Mouse (Mus musculus): ENCODE measurements around the gene Hist1h2ab. TPM values are rescaled to one million over a fixed set of nuclear protein-coding genes. Genes with fewer than 3 reads are reported as not detected.
"Not testable (repeated sequence)": the region's sequence is repeated elsewhere in the genome, so short reads cannot be mapped to it uniquely, and the experiment has no call there.

Gene Hist1h2ab
- polyA plus RNA-seq, 1 experiment from 2014 or later: 6.8 TPM

DNA sequence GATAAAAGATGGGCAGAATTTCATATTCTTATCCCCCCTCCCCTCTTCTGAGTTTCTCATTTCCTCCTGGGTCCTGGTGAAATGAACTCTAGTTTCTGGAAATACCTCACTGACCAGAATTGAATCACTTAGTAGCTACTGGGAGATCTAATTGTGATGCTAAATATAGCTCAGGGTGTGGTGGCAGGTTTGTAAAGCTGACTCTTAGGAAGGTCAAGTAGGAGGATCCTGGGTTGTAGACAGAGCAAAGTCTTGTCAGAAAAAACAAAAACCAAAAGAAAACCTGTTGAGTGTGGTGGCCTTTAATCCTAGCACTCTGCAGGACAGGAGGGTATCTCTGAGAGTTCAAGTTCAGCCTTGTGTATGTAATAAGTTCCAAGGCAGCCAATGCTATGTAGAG lies 8.9 kb upstream of the Hist1h2ab start:
- H3K4me1 ChIP-seq (ENCODE audit: control insufficient read depth, insufficient read depth, low read depth, low read length): peaks cover 14% of the 10 kb centered on the region
- no peak overlapping the region for H3K27ac ChIP-seq (ENCODE audit: low read depth, low read length)
- no peaks in the 10 kb centered on the region for H3K27me3 ChIP-seq (replicated peaks; ENCODE audit: control insufficient read depth, insufficient read depth, low read length)
- no peaks in the 10 kb centered on the region for H3K36me3 ChIP-seq (ENCODE audit: control insufficient read depth, insufficient read depth, low read length)
- H3K9ac ChIP-seq (ENCODE audit: low read depth, low read length): no peak overlapping the region
- no peaks in the 10 kb centered on the region for H3K9me3 ChIP-seq (ENCODE audit: control insufficient read depth, low read length)
- ATAC-seq: no peak
- no peak overlapping the region for H3K4me2 ChIP-seq (ENCODE audit: low read length)
- H3K4me3 ChIP-seq (ENCODE audit: low read length): no peak overlapping the region

DNA sequence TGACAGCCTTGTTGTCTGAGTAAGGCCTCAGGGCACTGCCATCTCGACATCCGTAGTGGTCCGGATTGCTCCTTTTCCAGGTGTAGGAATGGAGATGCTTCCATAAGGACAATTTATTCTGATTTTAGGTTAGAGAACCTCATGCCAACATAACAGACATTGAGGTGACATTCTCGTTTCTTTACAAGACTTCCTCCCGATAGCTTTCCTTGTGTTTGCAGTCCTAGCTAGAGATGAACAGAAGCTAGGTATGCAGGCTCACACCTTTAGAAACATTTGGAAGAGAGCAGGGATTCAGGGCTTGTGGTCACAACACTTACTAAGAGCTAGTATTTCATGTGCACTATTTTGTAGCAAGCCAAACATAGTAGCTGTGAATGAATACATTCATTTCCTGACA lies 7.7 kb upstream of the Hist1h2ab start:
- no peak overlapping the region for H3K9ac ChIP-seq (ENCODE audit: low read depth, low read length)
- H3K4me1 ChIP-seq (ENCODE audit: control insufficient read depth, insufficient read depth, low read depth, low read length): peaks cover 17% of the 10 kb centered on the region
- no peak for ATAC-seq
- H3K27me3 ChIP-seq (replicated peaks; ENCODE audit: control insufficient read depth, insufficient read depth, low read length): no peaks in the 10 kb centered on the region
- H3K27ac ChIP-seq (ENCODE audit: low read depth, low read length): no peak overlapping the region
- no peaks in the 10 kb centered on the region for H3K36me3 ChIP-seq (ENCODE audit: control insufficient read depth, insufficient read depth, low read length)
- no peaks in the 10 kb centered on the region for H3K9me3 ChIP-seq (ENCODE audit: control insufficient read depth, low read length)
- 88% methylated on average over 5 of the region's 5 CpGs for WGBS
- H3K4me2 ChIP-seq (ENCODE audit: low read length): no peak overlapping the region
- H3K4me3 ChIP-seq (ENCODE audit: low read length): no peak overlapping the region

DNA sequence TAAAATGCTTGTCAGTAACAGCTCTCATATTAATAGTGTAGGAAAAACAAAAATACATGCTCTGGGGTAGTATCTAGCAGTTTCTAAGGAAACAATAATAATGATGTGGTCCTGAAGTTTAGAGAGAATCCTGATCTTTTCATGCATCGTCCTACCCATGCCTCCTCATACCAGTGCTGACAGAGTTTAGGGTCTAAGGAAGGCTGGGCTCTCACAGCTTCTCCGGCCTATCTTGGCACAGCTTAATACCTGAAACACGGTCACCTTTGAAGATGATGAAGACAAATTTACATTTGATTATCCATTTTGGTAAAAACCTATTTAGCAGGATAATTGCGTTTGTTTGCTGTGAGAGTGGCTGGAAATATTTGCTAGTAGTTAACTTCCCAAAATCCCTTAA lies 7.0 kb upstream of the Hist1h2ab start:
- H3K9ac ChIP-seq (ENCODE audit: low read depth, low read length): no peak overlapping the region

DNA sequence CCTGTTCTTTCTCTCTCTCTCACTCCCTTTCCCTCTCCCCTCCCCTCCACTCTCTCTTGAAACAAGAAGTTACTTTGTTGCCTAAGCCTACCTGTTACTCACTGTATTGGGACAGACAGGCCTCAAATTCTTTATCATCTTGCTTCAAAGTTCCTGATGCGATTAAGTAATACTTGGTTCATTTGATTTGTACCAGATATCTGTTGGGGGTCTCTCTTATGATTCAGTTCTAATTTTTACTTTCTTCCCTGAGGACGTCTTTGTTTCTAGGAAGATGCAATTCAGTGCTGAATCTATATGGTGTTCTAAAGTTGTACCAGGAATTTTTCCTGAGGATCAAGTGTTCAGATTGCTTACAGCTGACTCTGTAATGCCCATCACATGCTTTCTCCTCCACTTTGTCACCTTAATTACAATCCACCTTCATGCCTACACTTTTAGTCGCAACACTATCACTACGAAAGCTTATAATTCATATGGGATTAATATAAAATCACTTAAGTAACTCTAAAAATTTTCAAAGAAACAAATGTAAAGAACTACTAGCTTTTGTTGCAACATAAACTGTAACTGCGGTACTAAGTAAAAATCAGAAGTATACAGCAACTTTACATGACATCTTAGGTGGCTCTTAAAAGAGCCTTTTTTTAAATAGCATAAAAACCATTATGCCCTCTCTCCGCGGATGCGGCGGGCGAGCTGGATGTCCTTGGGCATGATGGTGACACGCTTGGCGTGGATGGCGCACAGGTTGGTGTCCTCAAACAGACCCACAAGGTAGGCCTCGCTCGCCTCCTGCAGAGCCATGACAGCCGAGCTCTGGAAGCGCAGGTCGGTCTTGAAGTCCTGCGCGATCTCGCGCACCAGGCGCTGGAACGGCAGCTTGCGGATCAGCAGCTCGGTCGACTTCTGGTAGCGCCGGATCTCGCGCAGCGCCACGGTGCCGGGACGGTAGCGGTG lies 6.2 kb upstream of the Hist1h2ab start:
- H3K9me3 ChIP-seq (ENCODE audit: control insufficient read depth, low read length): no peaks in the 10 kb centered on the region
- H3K27me3 ChIP-seq (replicated peaks; ENCODE audit: control insufficient read depth, insufficient read depth, low read length): no peaks in the 10 kb centered on the region
- WGBS: 3% methylated on average over 16 of the region's 36 CpGs
- H3K4me3 ChIP-seq (ENCODE audit: low read length): peak overlapping the region; percentile 44
- H3K27ac ChIP-seq (ENCODE audit: low read depth, low read length): no peak overlapping the region
- no peaks in the 10 kb centered on the region for H3K36me3 ChIP-seq (ENCODE audit: control insufficient read depth, insufficient read depth, low read length)
- H3K4me2 ChIP-seq (ENCODE audit: low read length): peak overlapping the region; percentile 75
- peaks cover 14% of the 10 kb centered on the region for H3K4me1 ChIP-seq (ENCODE audit: control insufficient read depth, insufficient read depth, low read depth, low read length)
- no peak for ATAC-seq
- no peak overlapping the region for H3K9ac ChIP-seq (ENCODE audit: low read depth, low read length)

More for the DNA sequence above, 7.0 kb upstream of the Hist1h2ab start:
- Histone ChIP-seq H3K4me2 (ENCODE audit: low read length) (no peak overlapping the region), H3K9me3 (ENCODE audit: control insufficient read depth, low read length) (no peaks in the 10 kb centered on the region), H3K4me1 (ENCODE audit: control insufficient read depth, insufficient read depth, low read depth, low read length) (peaks cover 17% of the 10 kb centered on the region), H3K36me3 (ENCODE audit: control insufficient read depth, insufficient read depth, low read length) (no peaks in the 10 kb centered on the region), H3K27ac (ENCODE audit: low read depth, low read length) (no peak overlapping the region), H3K27me3 (replicated peaks; ENCODE audit: control insufficient read depth, insufficient read depth, low read length) (no peaks in the 10 kb centered on the region), H3K4me3 (ENCODE audit: low read length) (no peak overlapping the region)
- ATAC-seq: no peak
- WGBS: 45% methylated on average over 4 of the region's 4 CpGs

DNA sequence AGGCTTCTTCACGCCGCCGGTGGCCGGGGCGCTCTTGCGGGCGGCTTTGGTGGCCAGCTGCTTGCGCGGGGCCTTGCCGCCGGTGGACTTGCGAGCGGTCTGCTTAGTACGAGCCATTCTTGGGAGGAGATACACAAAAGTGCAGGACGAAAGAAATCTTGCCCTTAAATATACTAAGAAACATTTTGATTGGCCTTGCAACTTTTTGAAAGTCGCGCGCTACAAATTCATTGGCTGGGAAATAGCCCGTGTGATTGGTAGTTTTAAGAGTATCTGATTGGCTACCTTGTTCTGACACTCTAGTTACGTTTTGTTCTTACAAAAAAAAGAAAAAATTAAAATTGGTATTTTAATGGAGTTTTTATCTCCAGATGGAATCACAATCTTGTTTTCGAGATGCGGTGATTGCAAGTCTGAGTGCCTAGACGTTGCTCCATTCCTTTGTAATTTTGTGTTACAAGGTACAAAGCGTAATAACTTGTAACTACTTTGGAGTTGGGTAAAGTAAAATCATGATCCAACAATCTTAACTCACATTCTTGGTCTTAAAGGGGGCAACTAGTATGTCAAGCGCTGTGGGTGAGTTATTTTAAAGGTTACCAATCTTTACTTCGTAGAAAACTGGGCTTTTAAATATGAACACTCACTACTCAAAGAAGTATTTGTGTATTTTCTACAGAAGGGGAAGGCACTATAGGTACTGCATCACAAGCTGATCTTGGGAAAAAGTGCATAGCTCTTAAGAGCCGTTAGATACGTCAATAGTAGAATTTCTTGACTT lies 5.4 kb upstream of the Hist1h2ab start, which contains the start of gene Hist1h3c:
Hist1h3c (minus strand) TSS at position 222 of the 781 bp plus-strand sequence.
- Histone ChIP-seq H3K4me3 (ENCODE audit: low read length) (peak within 1 kb of the TSS; percentile 44), H3K9me3 (ENCODE audit: control insufficient read depth, low read length) (no peaks in the 10 kb centered on the region), H3K9ac (ENCODE audit: low read depth, low read length) (peak within 1 kb of the TSS; percentile 59), H3K36me3 (ENCODE audit: control insufficient read depth, insufficient read depth, low read length) (no peaks in the 10 kb centered on the region), H3K4me1 (ENCODE audit: control insufficient read depth, insufficient read depth, low read depth, low read length) (peaks cover 11% of the 10 kb centered on the region), H3K27me3 (replicated peaks; ENCODE audit: control insufficient read depth, insufficient read depth, low read length) (no peaks in the 10 kb centered on the region), H3K4me2 (ENCODE audit: low read length) (peak within 1 kb of the TSS; percentile 75), H3K27ac (ENCODE audit: low read depth, low read length) (peak within 1 kb of the TSS; percentile 94)
- under 1% methylated on average over 23 of the region's 28 CpGs for WGBS
- peak; percentile 70 for ATAC-seq

DNA sequence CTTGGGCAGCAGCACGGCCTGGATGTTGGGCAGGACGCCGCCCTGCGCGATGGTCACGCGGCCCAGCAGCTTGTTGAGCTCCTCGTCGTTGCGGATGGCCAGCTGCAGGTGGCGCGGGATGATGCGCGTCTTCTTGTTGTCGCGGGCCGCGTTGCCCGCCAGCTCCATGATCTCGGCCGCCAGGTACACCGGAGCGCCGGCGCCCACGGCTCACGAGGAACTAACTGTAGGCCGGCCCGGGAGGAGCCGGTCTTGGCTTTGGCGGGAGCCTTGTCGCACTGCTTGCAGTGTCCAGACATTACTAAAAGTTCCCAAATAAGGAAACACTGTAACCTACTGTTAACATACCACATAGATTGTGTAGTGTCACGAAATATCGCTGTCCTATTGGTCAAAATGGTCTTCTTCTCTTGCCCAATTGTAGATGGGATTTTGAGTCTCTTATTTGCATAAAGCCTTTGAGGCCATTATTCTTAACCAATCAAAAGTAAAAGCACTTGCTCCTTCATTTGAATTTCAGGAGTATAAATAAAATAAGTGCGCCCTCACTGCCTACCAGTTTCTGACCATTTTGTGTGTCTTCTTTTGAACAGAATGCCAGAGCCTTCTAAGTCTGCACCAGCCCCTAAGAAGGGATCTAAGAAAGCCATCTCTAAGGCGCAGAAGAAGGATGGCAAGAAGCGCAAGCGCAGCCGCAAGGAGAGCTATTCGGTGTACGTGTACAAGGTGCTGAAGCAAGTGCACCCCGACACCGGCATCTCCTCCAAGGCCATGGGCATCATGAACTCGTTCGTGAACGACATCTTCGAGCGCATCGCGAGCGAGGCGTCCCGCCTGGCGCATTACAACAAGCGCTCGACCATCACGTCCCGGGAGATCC lies 4.5 kb upstream of the Hist1h2ab start, which contains the start of gene Hist1h2bb:
Hist1h2bb (plus strand) TSS at position 534 of the 880 bp plus-strand sequence.
- Histone ChIP-seq H3K4me2 (ENCODE audit: low read length) (peak within 1 kb of the TSS; percentile 75), H3K4me3 (ENCODE audit: low read length) (peak within 1 kb of the TSS; percentile 44), H3K9ac (ENCODE audit: low read depth, low read length) (peak within 1 kb of the TSS; percentile 59), H3K27ac (ENCODE audit: low read depth, low read length) (peak within 1 kb of the TSS; percentile 94)
- H3K36me3 ChIP-seq (ENCODE audit: control insufficient read depth, insufficient read depth, low read length); H3K4me1 ChIP-seq (ENCODE audit: control insufficient read depth, insufficient read depth, low read depth, low read length); H3K27me3 ChIP-seq (replicated peaks; ENCODE audit: control insufficient read depth, insufficient read depth, low read length); H3K9me3 ChIP-seq (ENCODE audit: control insufficient read depth, low read length): not testable (repeated sequence)
- WGBS: under 1% methylated on average over 34 of the region's 58 CpGs
- ATAC-seq: peak; percentile 95

DNA sequence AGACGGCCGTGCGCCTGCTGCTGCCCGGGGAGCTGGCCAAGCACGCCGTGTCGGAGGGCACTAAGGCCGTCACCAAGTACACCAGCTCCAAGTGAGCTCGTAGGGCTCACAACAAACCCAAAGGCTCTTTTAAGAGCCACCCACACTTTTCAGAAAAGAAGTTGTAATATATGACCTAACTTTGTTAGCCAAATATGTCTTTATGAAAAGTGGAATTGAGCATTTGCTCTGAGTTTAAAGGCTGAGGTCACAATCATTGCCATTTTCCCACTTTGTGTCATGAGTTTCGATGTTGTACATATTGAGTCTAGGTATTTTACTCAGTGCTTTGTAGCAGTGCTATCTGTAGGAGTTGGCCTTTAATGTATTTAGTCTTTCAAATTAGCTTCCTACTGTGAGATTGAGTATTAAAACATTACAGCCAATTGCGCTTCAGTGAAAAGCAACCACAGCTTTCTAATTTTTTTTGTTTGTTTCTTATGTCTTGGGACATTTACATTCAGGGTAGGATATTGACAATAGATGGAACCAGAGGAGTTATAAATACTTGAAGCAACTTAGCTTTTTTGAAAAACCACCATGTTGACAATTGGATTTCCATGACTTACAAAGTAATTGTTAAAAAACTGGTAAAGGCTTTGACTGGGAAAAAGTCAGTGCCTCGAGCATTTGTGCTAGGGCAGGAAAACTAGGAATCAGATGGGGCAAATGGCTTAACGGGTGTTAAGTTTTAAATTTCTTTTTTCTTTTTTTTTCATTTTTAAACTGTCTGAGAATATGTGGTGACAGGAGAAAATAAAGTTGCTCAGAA lies 3.6 kb upstream of the Hist1h2ab start:
- Histone ChIP-seq H3K9ac (ENCODE audit: low read depth, low read length) (peak overlapping the region; percentile 51), H3K4me1 (ENCODE audit: control insufficient read depth, insufficient read depth, low read depth, low read length) (peaks cover 11% of the 10 kb centered on the region), H3K27me3 (replicated peaks; ENCODE audit: control insufficient read depth, insufficient read depth, low read length) (no peaks in the 10 kb centered on the region), H3K4me3 (ENCODE audit: low read length) (peak overlapping the region; percentile 35), H3K4me2 (ENCODE audit: low read length) (peak overlapping the region; percentile 75), H3K27ac (ENCODE audit: low read depth, low read length) (peak overlapping the region; percentile 94), H3K9me3 (ENCODE audit: control insufficient read depth, low read length) (no peaks in the 10 kb centered on the region), H3K36me3 (ENCODE audit: control insufficient read depth, insufficient read depth, low read length) (no peaks in the 10 kb centered on the region)
- no peak for ATAC-seq
- WGBS: 2% methylated on average over 10 of the region's 13 CpGs

DNA sequence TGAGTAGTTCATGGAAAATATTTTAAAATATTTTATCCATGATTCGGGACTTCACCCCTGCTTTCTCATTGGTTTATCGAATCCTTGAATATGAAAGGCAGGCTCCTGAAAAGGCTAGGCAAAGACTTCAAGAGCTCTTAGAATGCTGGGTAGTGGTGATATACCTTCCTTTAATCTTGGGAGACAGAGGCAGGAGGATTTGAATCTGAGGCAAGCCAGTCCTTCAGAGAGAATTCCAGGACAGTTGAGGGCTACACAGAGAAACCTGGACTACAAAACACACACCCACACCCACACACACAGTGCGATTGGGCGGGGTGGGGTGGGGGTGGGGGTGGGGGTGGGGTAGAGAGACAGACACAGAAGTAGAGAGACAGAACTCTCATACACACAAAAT lies 3.0 kb upstream of the Hist1h2ab start:
- WGBS: 6% methylated on average over 4 of the region's 4 CpGs
- H3K36me3 ChIP-seq (ENCODE audit: control insufficient read depth, insufficient read depth, low read length): no peaks in the 10 kb centered on the region
- no peak for ATAC-seq
- H3K9me3 ChIP-seq (ENCODE audit: control insufficient read depth, low read length): no peaks in the 10 kb centered on the region
- H3K4me3 ChIP-seq (ENCODE audit: low read length): no peak overlapping the region
- no peak overlapping the region for H3K9ac ChIP-seq (ENCODE audit: low read depth, low read length)
- peak overlapping the region; percentile 1; the same call in 1 of the 2 replicates for H3K4me2 ChIP-seq (ENCODE audit: low read length)
- 0 out of 2 replicates have a peak overlapping the region, but pooled peaks have one; percentile 16 for H3K27ac ChIP-seq (ENCODE audit: low read depth, low read length)
- peaks cover 11% of the 10 kb centered on the region for H3K4me1 ChIP-seq (ENCODE audit: control insufficient read depth, insufficient read depth, low read depth, low read length)
- no peaks in the 10 kb centered on the region for H3K27me3 ChIP-seq (replicated peaks; ENCODE audit: control insufficient read depth, insufficient read depth, low read length)
